Mouse (Mus musculus): Measurements from ENCODE around the gene Spint1. TPM values are rescaled to one million over a fixed set of nuclear protein-coding genes. Genes with fewer than 3 reads are reported as not detected.
A peak's percentile ranks its signal among the peaks of the same experiment; 100 is the strongest.

Gene Spint1
- total and polyA plus RNA-seq, 3 experiments, result not detected

DNA sequence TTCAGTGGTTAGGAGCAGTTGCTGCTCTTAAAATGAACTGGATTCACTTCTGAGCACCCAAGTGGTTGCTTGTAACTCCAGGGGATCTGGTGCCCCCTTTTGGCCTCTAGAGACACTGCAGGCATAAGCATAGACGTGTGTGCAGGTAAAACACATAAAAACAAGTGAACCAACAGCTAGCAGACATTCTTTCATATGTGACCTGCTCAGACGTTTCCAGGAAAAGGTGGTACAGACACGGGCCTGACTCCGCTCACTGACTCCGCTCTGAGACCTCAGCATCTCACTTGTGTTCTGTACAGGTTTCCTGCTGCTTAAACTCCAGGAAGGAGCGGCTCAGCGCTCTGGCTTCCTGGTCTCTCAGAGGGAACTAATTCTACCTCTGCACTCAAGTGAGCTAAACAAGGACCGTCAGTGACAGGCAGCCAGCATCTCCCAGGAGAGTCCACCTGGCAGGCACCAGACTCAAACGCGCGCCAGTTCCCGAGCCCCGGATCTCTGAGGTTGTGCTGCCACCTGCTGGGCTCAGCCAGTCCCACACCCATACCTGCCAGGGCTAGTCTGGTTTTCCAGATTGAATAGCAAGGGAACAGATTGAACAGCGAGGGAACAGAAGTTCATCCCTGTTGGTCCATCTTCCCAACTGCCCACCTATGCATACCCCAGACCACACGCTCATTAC lies 48.0 kb upstream of the Spint1 start (continued):
- TF ChIP-seq BHLHE40 (IDR thresholded peaks at IDR 0.05; ENCODE audit: low read depth, low read length) (peak; percentile 58), E2F4 (IDR thresholded peaks at IDR 0.05; ENCODE audit: insufficient replicate concordance, low read depth, low read length) (no peak), MXI1 (IDR thresholded peaks at IDR 0.05; ENCODE audit: low read depth, low read length) (peak; percentile 45; the same call in 1 of the 2 replicates), ZNF384 (IDR thresholded peaks at IDR 0.05; ENCODE audit: low read depth, low read length) (no peak), JUND (conservative IDR thresholded peaks at IDR 0.05; ENCODE audit: low read depth, low read length) (no peak), HCFC1 (IDR thresholded peaks at IDR 0.05; ENCODE audit: low read depth, low read length) (no peak), ZKSCAN1 (IDR thresholded peaks at IDR 0.05; ENCODE audit: borderline replicate concordance, low read depth, low read length) (no peak), ZC3H11A (IDR thresholded peaks at IDR 0.05; ENCODE audit: low read depth, low read length) (peak; percentile 70), ZMIZ1 (IDR thresholded peaks at IDR 0.05; ENCODE audit: low read depth, low read length) (no peak), GABPA (IDR thresholded peaks at IDR 0.05; ENCODE audit: insufficient replicate concordance, low read depth, low read length) (no peak), ETS1 (conservative IDR thresholded peaks at IDR 0.05; ENCODE audit: low read depth, low read length) (no peak), SIN3A (IDR thresholded peaks at IDR 0.05; ENCODE audit: low read length) (0 out of 2 replicates have a peak, but pooled peaks have one; percentile 19), NRF1 (IDR thresholded peaks at IDR 0.05; ENCODE audit: low read depth, low read length) (peak; percentile 21; the same call in 1 of the 2 replicates)

DNA sequence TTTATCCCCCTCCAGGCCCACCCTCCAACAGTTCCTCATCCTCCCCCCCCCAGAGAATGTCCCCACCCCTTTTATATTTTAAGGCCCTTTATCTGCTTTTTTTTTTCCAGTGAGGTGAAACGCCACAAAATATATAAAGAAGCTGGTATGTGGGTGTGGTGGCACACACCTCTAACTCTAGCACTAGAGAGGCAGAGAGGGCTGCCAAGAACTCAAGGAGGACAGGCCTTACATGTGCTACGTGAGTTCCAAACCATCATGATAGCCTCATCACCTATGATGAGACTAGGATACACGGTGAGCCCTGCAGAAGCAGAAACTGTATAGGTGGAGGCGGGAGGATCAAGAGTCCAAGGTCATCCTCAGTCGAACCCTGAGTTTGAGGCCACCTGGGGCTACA lies 46.2 kb upstream of the Spint1 start:
- TF ChIP-seq POLR2A (IDR thresholded peaks at IDR 0.05; ENCODE audit: low read depth, low read length) (no peak), TCF12 (IDR thresholded peaks at IDR 0.05; ENCODE audit: low read depth, low read length) (no peak), MAX (IDR thresholded peaks at IDR 0.05; ENCODE audit: low read length) (no peak), TBP (conservative IDR thresholded peaks at IDR 0.05; ENCODE audit: low read depth, low read length) (no peak), UBTF (IDR thresholded peaks at IDR 0.05; ENCODE audit: low read depth, low read length) (no peak), RAD21 (IDR thresholded peaks at IDR 0.05; ENCODE audit: low read depth, low read length) (no peak), EP300 (IDR thresholded peaks at IDR 0.05; ENCODE audit: low read length) (no peak)
- no peaks in the 10 kb centered on the region for H3K27me3 ChIP-seq (replicated peaks)
- H3K79me2 ChIP-seq (replicated peaks; ENCODE audit: control insufficient read depth, extremely low read depth, insufficient read depth, poor library complexity, severe bottlenecking), result no peaks in the 10 kb centered on the region
- H3K9me3 ChIP-seq (replicated peaks; ENCODE audit: low read length), result no peaks in the 10 kb centered on the region
- H3K27ac ChIP-seq (ENCODE audit: insufficient read depth, low read depth), result no peak overlapping the region
- H3K4me2 ChIP-seq (ENCODE audit: insufficient read depth, low read depth, poor library complexity, severe bottlenecking), result no peak overlapping the region
- peaks cover under 1 to 11% of the 10 kb centered on the region in 2 experiments for H3K36me3 ChIP-seq (replicated peaks in 1 of 2; ENCODE audit: control insufficient read depth in 1 of 2, insufficient read depth in 1 of 2, low read length in 1 of 2)
- dilution Hi-C loops (cut with MboI; ENCODE audit: extremely low pct_ligation_motif_present, extremely low pct_unique_long_range_greater_than_20kb, low sequenced_read_pairs) (no loop called here), in situ Hi-C loops (cut with MboI; ENCODE audit: low pct_ligation_motif_present, low pct_unique_long_range_greater_than_20kb, low sequenced_read_pairs) (loop anchor here (10.0 to 25.0 kb wide), 3 partner anchors 46 to 429 kb away; partner anchors contain the start of genes Ccdc9b and Phgr1)
- DNase-seq (ENCODE audit: extremely low read depth), result no peak
- H3K4me3 ChIP-seq (replicated peaks in 1 of 3; ENCODE audit: low read depth in 2 of 3, low read length in 2 of 3, poor library complexity in 1 of 3), result no peak overlapping the region
- peaks cover 2 to 11% of the 10 kb centered on the region in 2 experiments; a peak in 2 of 4 replicates for H3K4me1 ChIP-seq (ENCODE audit: control insufficient read depth in 1 of 2, insufficient read depth in 2 of 2)
- H3K9ac ChIP-seq (ENCODE audit: insufficient read depth, low read depth), result no peak overlapping the region

Measured in CH12.LX (cell line).